Mouse (Mus musculus): ENCODE results near the gene Bmper. TPM values are rescaled to one million over a fixed set of nuclear protein-coding genes. Genes with fewer than 3 reads are reported as not detected.

The Bmper gene
- polyA plus RNA-seq, 2 experiments from 2014 or later: not detected

GRCm38 (mm10) chr9:23377831-23378730, 155.2 kb downstream of the Bmper start:
- ATAC-seq: no peak

GRCm38 (mm10) chr9:23378731-23379170, 155.9 kb downstream of the Bmper start:
- ATAC-seq: no peak

GRCm38 (mm10) chr9:23380171-23380835, 157.4 kb downstream of the Bmper start:
- no peak for ATAC-seq

GRCm38 (mm10) chr9:23383291-23383690, 160.4 kb downstream of the Bmper start:
- ATAC-seq: no peak

- ATAC-seq: no peak
These were observed 161.0 kb downstream of the Bmper start for GRCm38 (mm10) chr9:23383837-23384236.

GRCm38 (mm10) chr9:23384880-23385279, 162.0 kb downstream of the Bmper start:
- ATAC-seq: no peak

GRCm38 (mm10) chr9:23386201-23386600, 163.3 kb downstream of the Bmper start:
- ATAC-seq: no peak

GRCm38 (mm10) chr9:23390118-23390517, 167.2 kb downstream of the Bmper start:
- no peak for ATAC-seq

GRCm38 (mm10) chr9:23394652-23395317, 171.9 kb downstream of the Bmper start:
- ATAC-seq: no peak

GRCm38 (mm10) chr9:23396186-23396585, 173.3 kb downstream of the Bmper start:
- ATAC-seq: no peak

- ATAC-seq: no peak
These were observed 175.0 kb downstream of the Bmper start for GRCm38 (mm10) chr9:23397876-23398275.

- ATAC-seq: no peak
These were observed 176.9 kb downstream of the Bmper start for GRCm38 (mm10) chr9:23399638-23400284.

GRCm38 (mm10) chr9:23407416-23407815, 184.5 kb downstream of the Bmper start:
- ATAC-seq: no peak

GRCm38 (mm10) chr9:23407935-23408781, 185.3 kb downstream of the Bmper start:
- no peak for ATAC-seq

GRCm38 (mm10) chr9:23410567-23410966, 187.7 kb downstream of the Bmper start:
- no peak for ATAC-seq

GRCm38 (mm10) chr9:23412956-23413355, 190.1 kb downstream of the Bmper start:
- ATAC-seq: no peak

GRCm38 (mm10) chr9:23419107-23419506, 196.2 kb downstream of the Bmper start:
- ATAC-seq: no peak

GRCm38 (mm10) chr9:23423748-23424147, 200.9 kb downstream of the Bmper start:
- ATAC-seq: no peak

GRCm38 (mm10) chr9:23432631-23433030, 209.8 kb downstream of the Bmper start:
- no peak for ATAC-seq

GRCm38 (mm10) chr9:23433238-23433637, 210.4 kb downstream of the Bmper start:
- no peak for ATAC-seq

GRCm38 (mm10) chr9:23436751-23437150, 213.9 kb downstream of the Bmper start:
- no peak for ATAC-seq

- ATAC-seq: no peak
These were observed 215.8 kb downstream of the Bmper start for GRCm38 (mm10) chr9:23438662-23439061.

Measured in activated CD4-positive, CD25-positive, alpha-beta regulatory T cell, adult 4 months (primary cell).